7 mouse cellular contexts compared by ENCODE assay signal in genomic region chr7:111024068-111024594, GRCm38 (mm10). TPM values are rescaled to one million over a fixed set of nuclear protein-coding genes. Genes with fewer than 3 reads are reported as not detected.
DNase-seq lines count a peak whose midpoint lies in the region; ATAC-seq lines count a peak whose summit lies in the region.

No protein-coding gene starts in this region.

- H3K4me1 ChIP-seq in forebrain, embryonic 13.5 days, result peaks cover 7% of the 10 kb centered on the region

- no peak overlapping the region for H3K4me3 ChIP-seq in forebrain, embryonic 13.5 days

- no peaks in the 10 kb centered on the region for H3K9me3 ChIP-seq in forebrain, embryonic 13.5 days (replicated peaks)

- H3K9ac ChIP-seq in forebrain, embryonic 13.5 days, result peak overlapping the region; percentile 37

- 17% methylated on average over 8 of the region's 8 CpGs for WGBS in forebrain, embryonic 13.5 days

- no peak overlapping the region for H3K27ac ChIP-seq in forebrain, embryonic 13.5 days

- no peaks in the 10 kb centered on the region for H3K27me3 ChIP-seq in forebrain, embryonic 13.5 days

- no peak for ATAC-seq in forebrain, embryonic 13.5 days
- no peak for ATAC-seq in frontal cortex, adult (ENCODE audit: low TSS enrichment)

- no peaks in the 10 kb centered on the region for H3K36me3 ChIP-seq in forebrain, embryonic 13.5 days (ENCODE audit: poor library complexity, severe bottlenecking)

- DNase-seq in testis, postnatal 14 days (ENCODE audit: low spot score), result peak; percentile 35
- no peak for DNase-seq in testis, postnatal 10 days (ENCODE audit: low spot score)
- DNase-seq in kidney, postnatal 10 days, result peak; percentile 36
- DNase-seq in mesoderm, embryonic 11.5 days (ENCODE audit: low read depth, low spot score), result peak; percentile 26
- no peak for DNase-seq in spleen, postnatal 4 days (ENCODE audit: low spot score in 2 of 2)

- H3K4me2 ChIP-seq in forebrain, embryonic 13.5 days, result no peak overlapping the region; the same call in 1 of the 2 replicates

RNA-seq across cellular contexts. Expression of gene Ctr9, which starts 4.6 kb away (rescaled TPM):
- polyA plus RNA-seq in forebrain, embryonic 13.5 days (2015; fragmentation: Nextera tagmentation; extraction: Ambion mirVana), result 89.4 and 89.8 TPM in 2 replicates

RNA-seq across cellular contexts. Expression of gene Mrvi1, which starts 41.9 kb away (rescaled TPM):
- 0.49 and 0.58 TPM in 2 replicates for polyA plus RNA-seq in forebrain, embryonic 13.5 days (2015; fragmentation: Nextera tagmentation; extraction: Ambion mirVana)

RNA-seq across cellular contexts. Expression of gene Eif4g2, which starts 58.7 kb away (rescaled TPM):
- polyA plus RNA-seq in forebrain, embryonic 13.5 days (2015; fragmentation: Nextera tagmentation; extraction: Ambion mirVana), result 1,138 and 1,216 TPM in 2 replicates

Comparison
In these comparisons a context has a peak if more than half of its experiments do, and no peak if none do; other contexts are left out.
1. DNase-seq: peak in testis, postnatal 14 days (single experiment), kidney, postnatal 10 days (single experiment) and mesoderm, embryonic 11.5 days (single experiment); none in testis, postnatal 10 days (single experiment) and spleen, postnatal 4 days (0 of 2).